Mouse (Mus musculus): ENCODE measurements around the gene Shisa8. TPM values are rescaled to one million over a fixed set of nuclear protein-coding genes. Genes with fewer than 3 reads are reported as not detected.

Gene Shisa8
- polyA plus RNA-seq, 1 experiment, result not detected

- TF ChIP-seq CTCF (IDR thresholded peaks at IDR 0.05; ENCODE audit: borderline replicate concordance, insufficient read depth, low read length) (no peak), POLR2A (IDR thresholded peaks at IDR 0.05; ENCODE audit: low read depth, low read length) (no peak)
- Histone ChIP-seq H3K4me1 (ENCODE audit: control insufficient read depth, insufficient read depth, low read length) (peaks cover 32% of the 10 kb centered on the region), H3K4me3 (ENCODE audit: insufficient read depth, low read length) (no peak overlapping the region), H3K27ac (ENCODE audit: insufficient read depth, low read length) (peak overlapping the region; percentile 7; the same call in 1 of the 2 replicates)
Measured at GRCm38 (mm10) chr15:82158243-82159035, 54.2 kb downstream of the Shisa8 start.

- no peak for TF ChIP-seq CTCF (IDR thresholded peaks at IDR 0.05; ENCODE audit: borderline replicate concordance, insufficient read depth, low read length)
- Histone ChIP-seq H3K4me3 (ENCODE audit: insufficient read depth, low read length) (no peak overlapping the region), H3K4me1 (ENCODE audit: control insufficient read depth, insufficient read depth, low read length) (peaks cover 30% of the 10 kb centered on the region), H3K27ac (ENCODE audit: insufficient read depth, low read length) (no peak overlapping the region)
Measured at GRCm38 (mm10) chr15:82156902-82157301, 55.7 kb downstream of the Shisa8 start.

- Histone ChIP-seq H3K4me3 (ENCODE audit: insufficient read depth, low read length) (no peak overlapping the region), H3K27ac (ENCODE audit: insufficient read depth, low read length) (no peak overlapping the region), H3K4me1 (ENCODE audit: control insufficient read depth, insufficient read depth, low read length) (peaks cover 27% of the 10 kb centered on the region)
- TF ChIP-seq POLR2A (IDR thresholded peaks at IDR 0.05; ENCODE audit: low read depth, low read length), result no peak
- no peak for TF ChIP-seq CTCF (IDR thresholded peaks at IDR 0.05; ENCODE audit: borderline replicate concordance, insufficient read depth, low read length)
Measured at GRCm38 (mm10) chr15:82156298-82156697, 56.3 kb downstream of the Shisa8 start.

Other genes starting within 250 kb of the Shisa8 start
- gene 1700029P11Rik, start 232.3 kb downstream of the Shisa8 start, polyA plus RNA-seq (2011; ENCODE audit: insufficient read length, low read depth, missing spikeins), result not detected in 2 replicates
- gene Xrcc6, start 225.0 kb downstream of the Shisa8 start, polyA plus RNA-seq (2011; ENCODE audit: insufficient read length, low read depth, missing spikeins), result 37.4 and 38.1 TPM in 2 replicates
- gene Desi1, start 179.0 kb downstream of the Shisa8 start, polyA plus RNA-seq (2011; ENCODE audit: insufficient read length, low read depth, missing spikeins), result 49.4 and 50.2 TPM in 2 replicates
- gene Snu13, start 165.2 kb downstream of the Shisa8 start, polyA plus RNA-seq (2011; ENCODE audit: insufficient read length, low read depth, missing spikeins), result 176 and 193 TPM in 2 replicates
- gene 4930407I10Rik, start 153.7 kb downstream of the Shisa8 start, polyA plus RNA-seq (2011; ENCODE audit: insufficient read length, low read depth, missing spikeins), result not detected in 2 replicates
- gene Mei1, start 142.8 kb downstream of the Shisa8 start, polyA plus RNA-seq (2011; ENCODE audit: insufficient read length, low read depth, missing spikeins), result not detected in 2 replicates
- gene Ccdc134, start 84.9 kb downstream of the Shisa8 start, polyA plus RNA-seq (2011; ENCODE audit: insufficient read length, low read depth, missing spikeins), result 15.0 and 18.6 TPM in 2 replicates
- 86.4 and 87.3 TPM in 2 replicates for gene Srebf2, start 65.6 kb downstream of the Shisa8 start, polyA plus RNA-seq (2011; ENCODE audit: insufficient read length, low read depth, missing spikeins)
- gene Tnfrsf13c, start 11.6 kb upstream of the Shisa8 start, polyA plus RNA-seq (2011; ENCODE audit: insufficient read length, low read depth, missing spikeins), result not detected in 2 replicates
- gene Cenpm, start 31.9 kb upstream of the Shisa8 start, polyA plus RNA-seq (2011; ENCODE audit: insufficient read length, low read depth, missing spikeins), result 13.1 and 16.1 TPM in 2 replicates
- not detected in 2 replicates for gene 1500009C09Rik, start 39.6 kb upstream of the Shisa8 start, polyA plus RNA-seq (2011; ENCODE audit: insufficient read length, low read depth, missing spikeins)
- 1.6 and 2.8 TPM in 2 replicates for gene Sept3, start 62.1 kb upstream of the Shisa8 start, polyA plus RNA-seq (2011; ENCODE audit: insufficient read length, low read depth, missing spikeins)
- gene Wbp2nl, start 86.1 kb upstream of the Shisa8 start, polyA plus RNA-seq (2011; ENCODE audit: insufficient read length, low read depth, missing spikeins), result not detected in 2 replicates
- gene Naga, start 126.1 kb upstream of the Shisa8 start, polyA plus RNA-seq (2011; ENCODE audit: insufficient read length, low read depth, missing spikeins), result 42.6 and 42.8 TPM in 2 replicates
- gene Pheta2, start 126.1 kb upstream of the Shisa8 start, polyA plus RNA-seq (2011; ENCODE audit: insufficient read length, low read depth, missing spikeins), result 3.1 and 8.1 TPM in 2 replicates
- 99.2 and 103 TPM in 2 replicates for gene Smdt1, start 126.1 kb upstream of the Shisa8 start, polyA plus RNA-seq (2011; ENCODE audit: insufficient read length, low read depth, missing spikeins)
- 154 and 171 TPM in 2 replicates for gene Ndufa6, start 141.5 kb upstream of the Shisa8 start, polyA plus RNA-seq (2011; ENCODE audit: insufficient read length, low read depth, missing spikeins)
- gene Cyp2d22, start 167.4 kb upstream of the Shisa8 start, polyA plus RNA-seq (2011; ENCODE audit: insufficient read length, low read depth, missing spikeins), result 4.4 and 4.9 TPM in 2 replicates
- gene Cyp2d11, start 181.2 kb upstream of the Shisa8 start, polyA plus RNA-seq (2011; ENCODE audit: insufficient read length, low read depth, missing spikeins), result not detected in 2 replicates
- not detected in 2 replicates for gene Cyp2d10, start 194.4 kb upstream of the Shisa8 start, polyA plus RNA-seq (2011; ENCODE audit: insufficient read length, low read depth, missing spikeins)
- not detected in 2 replicates for gene Cyp2d9, start 220.6 kb upstream of the Shisa8 start, polyA plus RNA-seq (2011; ENCODE audit: insufficient read length, low read depth, missing spikeins)